Mouse (Mus musculus): ENCODE results near the gene Olfr1373. TPM values are rescaled to one million over a fixed set of nuclear protein-coding genes. Genes with fewer than 3 reads are reported as not detected.
A peak's percentile ranks its signal among the peaks of the same experiment; 100 is the strongest.
"Not testable (repeated sequence)": the region's sequence is repeated elsewhere in the genome, so short reads cannot be mapped to it uniquely, and the experiment has no call there.

The Olfr1373 gene
- total RNA-seq (2014; rRNA removed) (not detected in 2 replicates), polyA plus RNA-seq (2015; fragmentation: Nextera tagmentation; extraction: Ambion mirVana) (not detected in 2 replicates)

GRCm38 (mm10) chr11:52145428-52145827, at the start of gene Olfr1373:
Gene Olfr1373 (minus strand): TSS chr11:52145528.
- H3K27me3 ChIP-seq (ENCODE audit: insufficient read depth, low read length); H3K9ac ChIP-seq; H3K27ac ChIP-seq (ENCODE audit: low read depth, low read length); H3K4me3 ChIP-seq (ENCODE audit: low read depth, low read length); H3K36me3 ChIP-seq (ENCODE audit: insufficient read depth); DNase-seq; ATAC-seq; H3K4me1 ChIP-seq (ENCODE audit: insufficient read depth); H3K9me3 ChIP-seq (ENCODE audit: low read length); H3K4me2 ChIP-seq (ENCODE audit: low read depth): not testable (repeated sequence)
- WGBS, result 100% methylated on average over 1 of the region's 1 CpGs

DNA sequence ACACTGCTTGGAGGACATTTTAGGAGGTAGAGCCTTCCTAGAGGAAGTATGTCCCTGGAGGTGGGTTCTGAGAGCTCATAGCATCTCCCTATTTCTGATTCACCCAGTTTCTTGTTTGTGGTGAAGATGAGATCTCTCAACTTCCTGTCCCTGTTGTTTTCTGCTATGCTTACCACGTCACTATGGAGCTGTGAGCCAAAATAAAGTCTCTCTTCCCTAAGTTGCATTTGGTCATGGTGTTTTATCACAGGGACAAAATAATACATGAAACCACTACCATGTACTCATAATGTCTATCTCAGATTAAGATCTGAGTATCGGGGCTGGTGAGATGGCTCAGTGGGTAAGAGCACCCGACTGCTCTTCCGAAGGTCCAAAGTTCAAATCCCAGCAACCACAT, 35.3 kb upstream of the Olfr1373 start:
- not testable (repeated sequence) for H3K36me3 ChIP-seq (ENCODE audit: insufficient read depth); H3K27ac ChIP-seq (ENCODE audit: low read depth, low read length); H3K4me2 ChIP-seq (ENCODE audit: low read depth); H3K27me3 ChIP-seq (ENCODE audit: insufficient read depth, low read length); H3K9me3 ChIP-seq (ENCODE audit: low read length); ATAC-seq; H3K4me1 ChIP-seq (ENCODE audit: insufficient read depth); H3K4me3 ChIP-seq (ENCODE audit: low read depth, low read length); DNase-seq; H3K9ac ChIP-seq
- WGBS, result 94% methylated on average over 4 of the region's 4 CpGs

DNA sequence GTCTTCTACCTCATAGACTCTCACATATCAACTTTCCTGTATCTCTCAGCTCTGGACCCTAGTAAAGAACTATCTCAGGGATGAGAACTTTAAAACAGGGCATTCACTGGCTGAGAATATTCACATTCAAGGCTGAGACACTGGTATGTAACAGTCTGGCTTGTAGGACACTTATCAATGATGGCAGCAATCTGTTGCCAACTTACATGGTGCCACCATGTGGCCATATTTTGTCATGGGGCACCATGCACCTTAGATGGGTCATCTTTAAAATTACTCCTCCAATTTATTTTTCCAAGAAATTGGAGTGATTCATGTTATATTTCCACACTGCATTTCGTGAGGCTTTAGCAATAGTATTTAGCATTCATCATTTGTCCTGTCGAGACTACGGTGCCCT, 34.6 kb upstream of the Olfr1373 start:
- H3K4me1 ChIP-seq (ENCODE audit: insufficient read depth); H3K4me2 ChIP-seq (ENCODE audit: low read depth); DNase-seq; H3K27me3 ChIP-seq (ENCODE audit: insufficient read depth, low read length); H3K27ac ChIP-seq (ENCODE audit: low read depth, low read length); H3K4me3 ChIP-seq (ENCODE audit: low read depth, low read length); H3K9ac ChIP-seq; H3K9me3 ChIP-seq (ENCODE audit: low read length); ATAC-seq; H3K36me3 ChIP-seq (ENCODE audit: insufficient read depth): not testable (repeated sequence)
- 100% methylated on average over 1 of the region's 3 CpGs for WGBS

DNA sequence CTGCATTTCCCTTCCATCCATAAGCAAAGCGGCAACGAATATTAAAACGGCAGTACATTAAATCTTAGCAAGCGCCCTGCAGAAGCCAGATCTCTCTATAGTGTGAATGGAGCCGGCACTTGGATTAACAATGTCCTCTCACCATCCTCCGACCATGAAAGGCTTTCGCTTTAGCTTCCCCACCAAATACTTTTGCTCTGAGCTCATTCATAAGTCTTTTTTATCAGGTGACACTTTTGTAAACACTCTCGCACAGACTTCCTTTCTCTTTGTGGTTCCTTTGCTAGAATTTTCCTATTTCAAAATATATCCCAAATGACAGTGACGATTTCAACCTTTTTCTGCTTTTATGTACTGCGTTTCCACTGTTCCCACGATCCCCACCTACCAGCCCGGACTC, 23.1 kb upstream of the Olfr1373 start:
- DNase-seq, result peak; percentile 47

GRCm38 (mm10) chr11:52167901-52168302, 22.6 kb upstream of the Olfr1373 start:
- 0 out of 2 replicates have a peak overlapping the region, but pooled peaks have one; percentile 18 for H3K9ac ChIP-seq
- H3K4me3 ChIP-seq (ENCODE audit: low read depth, low read length), result peak overlapping the region; percentile 26
- H3K4me2 ChIP-seq (ENCODE audit: low read depth), result peak overlapping the region; percentile 58
- H3K4me1 ChIP-seq (ENCODE audit: insufficient read depth); H3K9me3 ChIP-seq (ENCODE audit: low read length); DNase-seq; H3K36me3 ChIP-seq (ENCODE audit: insufficient read depth); H3K27me3 ChIP-seq (ENCODE audit: insufficient read depth, low read length); H3K27ac ChIP-seq (ENCODE audit: low read depth, low read length): not testable (repeated sequence)
- ATAC-seq, result peak; percentile 36; the same call in 1 of the 2 replicates
- WGBS, result 3% methylated on average over 31 of the region's 42 CpGs

More for the DNA sequence above, 23.1 kb upstream of the Olfr1373 start:
- no peak overlapping the region for H3K27ac ChIP-seq (ENCODE audit: low read depth, low read length)
- H3K36me3 ChIP-seq (ENCODE audit: insufficient read depth), result no peaks in the 10 kb centered on the region
- no peak for ATAC-seq
- TF ChIP-seq CTCF (IDR thresholded peaks at IDR 0.05; ENCODE audit: low read depth), result no peak
- 18% methylated on average over 12 of the region's 12 CpGs for WGBS
- no peak overlapping the region for H3K9ac ChIP-seq
- H3K4me2 ChIP-seq (ENCODE audit: low read depth), result peak overlapping the region; percentile 58
- H3K9me3 ChIP-seq (ENCODE audit: low read length), result no peaks in the 10 kb centered on the region
- peak overlapping the region; percentile 26 for H3K4me3 ChIP-seq (ENCODE audit: low read depth, low read length)
- H3K27me3 ChIP-seq (ENCODE audit: insufficient read depth, low read length), result no peaks in the 10 kb centered on the region; the same call in 1 of the 2 replicates
- H3K4me1 ChIP-seq (ENCODE audit: insufficient read depth), result no peaks in the 10 kb centered on the region

GRCm38 (mm10) chr11:52167126-52167525, 21.8 kb upstream of the Olfr1373 start:
- Histone ChIP-seq H3K27me3 (ENCODE audit: insufficient read depth, low read length) (no peaks in the 10 kb centered on the region; the same call in 1 of the 2 replicates), H3K4me2 (ENCODE audit: low read depth) (no peak overlapping the region), H3K27ac (ENCODE audit: low read depth, low read length) (no peak overlapping the region), H3K4me3 (ENCODE audit: low read depth, low read length) (no peak overlapping the region), H3K9ac (no peak overlapping the region), H3K36me3 (ENCODE audit: insufficient read depth) (no peaks in the 10 kb centered on the region), H3K4me1 (ENCODE audit: insufficient read depth) (no peaks in the 10 kb centered on the region), H3K9me3 (ENCODE audit: low read length) (no peaks in the 10 kb centered on the region)
- DNase-seq (peak; percentile 5), ATAC-seq (no peak)
- no peak for TF ChIP-seq CTCF (IDR thresholded peaks at IDR 0.05; ENCODE audit: low read depth)
- WGBS, result 3% methylated on average over 21 of the region's 21 CpGs

DNA sequence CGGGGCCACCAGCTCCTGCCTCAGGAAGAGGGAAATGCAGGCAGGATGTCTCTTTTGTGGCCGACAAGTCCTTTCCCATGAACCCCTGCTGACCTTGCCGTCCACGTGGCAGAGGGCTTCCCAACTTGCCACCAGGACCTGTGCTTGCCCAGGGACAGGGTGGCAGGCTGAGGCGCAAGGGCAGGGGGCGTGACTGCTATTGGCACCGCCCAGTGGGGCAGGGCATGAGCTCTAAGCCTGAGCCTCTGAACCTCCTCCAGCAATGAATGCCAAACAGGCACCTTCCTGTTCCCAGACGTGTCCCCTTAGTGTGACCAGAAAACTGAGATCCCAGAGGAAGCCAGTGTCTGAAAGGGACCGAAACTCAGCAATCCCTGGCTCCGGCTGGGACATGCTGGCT, 18.6 kb upstream of the Olfr1373 start:
- DNase-seq (no peak), ATAC-seq (no peak)
- H3K4me3 ChIP-seq (ENCODE audit: low read depth, low read length), result no peak overlapping the region
- WGBS, result 49% methylated on average over 10 of the region's 10 CpGs
- H3K27ac ChIP-seq (ENCODE audit: low read depth, low read length), result no peak overlapping the region
- TF ChIP-seq CTCF (IDR thresholded peaks at IDR 0.05; ENCODE audit: low read depth), result no peak
- no peak overlapping the region for H3K4me2 ChIP-seq (ENCODE audit: low read depth)
- H3K27me3 ChIP-seq (ENCODE audit: insufficient read depth, low read length), result no peaks in the 10 kb centered on the region
- no peaks in the 10 kb centered on the region for H3K36me3 ChIP-seq (ENCODE audit: insufficient read depth)
- H3K9me3 ChIP-seq (ENCODE audit: low read length), result no peaks in the 10 kb centered on the region
- H3K4me1 ChIP-seq (ENCODE audit: insufficient read depth), result no peaks in the 10 kb centered on the region
- no peak overlapping the region for H3K9ac ChIP-seq

GRCm38 (mm10) chr11:52143675-52144074, 1.7 kb downstream of the Olfr1373 start:
- DNase-seq, result peak; percentile 70

More at GRCm38 (mm10) chr11:52143675-52144074, 1.7 kb downstream of the Olfr1373 start:
- ATAC-seq, result peak; percentile 93
- 41% methylated on average over 4 of the region's 4 CpGs for WGBS
- not testable (repeated sequence) for H3K27ac ChIP-seq (ENCODE audit: low read depth, low read length); H3K4me2 ChIP-seq (ENCODE audit: low read depth); H3K4me3 ChIP-seq (ENCODE audit: low read depth, low read length); H3K27me3 ChIP-seq (ENCODE audit: insufficient read depth, low read length); H3K4me1 ChIP-seq (ENCODE audit: insufficient read depth); H3K36me3 ChIP-seq (ENCODE audit: insufficient read depth); H3K9ac ChIP-seq; H3K9me3 ChIP-seq (ENCODE audit: low read length)
- peak; percentile 80 for TF ChIP-seq CTCF (IDR thresholded peaks at IDR 0.05; ENCODE audit: low read depth)
